Mouse (Mus musculus): ENCODE results near the gene Gsk3b. TPM values are rescaled to one million over a fixed set of nuclear protein-coding genes. Genes with fewer than 3 reads are reported as not detected.
A peak's percentile ranks its signal among the peaks of the same experiment; 100 is the strongest.

Gene Gsk3b
- polyA plus RNA-seq, 1 experiment from 2014 or later = 28.1 TPM

DNA sequence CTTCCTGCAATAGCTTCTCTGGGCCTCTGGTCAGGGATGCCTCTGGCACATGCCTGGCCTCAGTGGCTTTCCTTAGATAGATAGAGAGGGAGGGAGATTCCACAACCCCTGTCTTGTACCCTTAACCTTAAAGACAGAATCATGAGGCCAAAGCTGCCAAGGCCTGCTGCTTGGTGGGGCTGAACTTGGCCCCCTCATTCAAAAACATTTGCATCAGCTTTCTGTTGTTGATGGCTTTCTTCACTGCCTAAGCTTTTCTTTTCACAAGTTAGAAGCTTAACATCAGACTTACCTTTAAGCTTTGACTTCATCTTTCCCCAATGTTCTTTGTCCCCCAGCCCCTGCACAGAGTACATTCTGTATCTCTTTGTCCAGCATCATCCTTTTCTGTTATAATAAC is 61.8 kb downstream of the Gsk3b start:
- Histone ChIP-seq H3K36me3 (ENCODE audit: control insufficient read depth, insufficient read depth, low read length) (no peaks in the 10 kb centered on the region), H3K4me3 (ENCODE audit: low read depth, low read length) (no peak overlapping the region), H3K4me1 (replicated peaks; ENCODE audit: control insufficient read depth, insufficient read depth) (no peaks in the 10 kb centered on the region), H3K9ac (ENCODE audit: low read length) (no peak overlapping the region), H3K27me3 (ENCODE audit: control insufficient read depth, insufficient read depth, low read length) (no peaks in the 10 kb centered on the region), H3K27ac (replicated peaks) (no peak overlapping the region), H3K4me2 (replicated peaks; ENCODE audit: low read depth) (no peak overlapping the region), H3K9me3 (ENCODE audit: control insufficient read depth, low read length) (no peaks in the 10 kb centered on the region)
- no peak for TF ChIP-seq EP300 (optimal IDR thresholded peaks at IDR 0.05)
- TF ChIP-seq CTCF (IDR thresholded peaks at IDR 0.05; ENCODE audit: low read depth) = no peak
- no peak for ATAC-seq (ENCODE audit: low FRiP score, low TSS enrichment)
- DNase-seq (ENCODE audit: low spot score) = no peak

DNA sequence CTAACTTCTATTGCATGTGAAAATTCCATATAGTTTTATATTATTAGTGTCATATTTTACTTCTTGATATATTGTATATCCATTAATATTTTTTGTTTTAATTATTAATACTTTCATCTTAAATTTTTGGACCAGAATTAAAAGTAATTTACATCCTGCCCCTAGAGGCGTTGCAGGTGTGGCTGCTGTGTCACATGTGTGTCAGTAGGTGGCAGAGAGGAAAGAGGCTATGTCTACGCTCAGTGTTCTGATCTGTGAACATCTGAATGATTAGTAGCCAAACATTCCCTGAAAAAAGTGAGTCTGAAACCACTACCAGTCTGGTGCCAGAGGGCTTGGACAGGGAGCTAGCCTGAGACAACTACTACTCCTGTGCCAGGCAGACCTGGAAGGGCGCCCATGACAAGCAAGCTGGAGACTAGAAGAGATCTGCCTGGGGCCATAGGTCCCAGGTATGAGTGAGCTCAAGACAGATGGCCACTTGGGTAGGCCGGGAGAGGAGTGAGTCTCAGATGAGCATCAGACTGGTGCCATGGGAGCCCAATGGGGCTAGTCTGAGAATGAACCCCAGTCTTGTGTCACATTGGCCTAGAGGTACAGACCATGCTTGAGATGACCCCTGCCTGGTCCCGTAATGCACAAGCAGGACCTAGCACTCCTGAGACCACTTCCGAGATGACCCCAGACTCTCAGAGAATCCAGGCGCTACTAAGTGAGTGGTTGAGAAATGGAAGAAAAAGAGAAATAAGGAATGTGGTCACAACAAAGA is 69.2 kb downstream of the Gsk3b start:
- Histone ChIP-seq H3K9ac (ENCODE audit: low read length) (no peak overlapping the region), H3K27ac (replicated peaks) (no peak overlapping the region), H3K27me3 (ENCODE audit: control insufficient read depth, insufficient read depth, low read length) (no peaks in the 10 kb centered on the region), H3K36me3 (ENCODE audit: control insufficient read depth, insufficient read depth, low read length) (no peaks in the 10 kb centered on the region), H3K4me3 (ENCODE audit: low read depth, low read length) (no peak overlapping the region), H3K9me3 (ENCODE audit: control insufficient read depth, low read length) (no peaks in the 10 kb centered on the region), H3K4me2 (replicated peaks; ENCODE audit: low read depth) (no peak overlapping the region), H3K4me1 (replicated peaks; ENCODE audit: control insufficient read depth, insufficient read depth) (no peaks in the 10 kb centered on the region)
- ATAC-seq (ENCODE audit: low FRiP score, low TSS enrichment) (peak; percentile 21; the same call in 1 of the 2 replicates), DNase-seq (ENCODE audit: low spot score) (no peak)
- TF ChIP-seq CTCF (IDR thresholded peaks at IDR 0.05; ENCODE audit: low read depth) = peak; percentile 49
- no peak for TF ChIP-seq EP300 (optimal IDR thresholded peaks at IDR 0.05)
- 93% methylated on average over 7 of the region's 7 CpGs for WGBS

DNA sequence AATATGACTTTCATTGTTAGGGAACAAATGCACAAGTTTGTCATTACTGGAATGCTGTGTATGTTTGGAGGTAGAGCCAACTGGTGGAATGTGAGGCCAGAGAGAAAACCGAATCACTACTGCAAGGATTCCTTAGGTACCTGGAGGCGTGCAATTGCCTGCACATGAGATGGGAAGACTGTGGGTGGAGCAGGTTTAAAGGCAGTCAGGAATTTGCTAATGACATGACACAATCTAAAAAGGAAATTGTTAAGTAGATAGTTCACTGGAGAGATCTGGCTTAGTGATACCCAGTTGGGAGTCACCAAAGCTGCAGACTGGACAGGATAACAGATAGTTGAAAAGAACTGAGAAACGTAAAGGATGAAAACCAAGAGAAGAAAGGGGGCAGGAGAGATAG is 73.2 kb downstream of the Gsk3b start:
- ATAC-seq (ENCODE audit: low FRiP score, low TSS enrichment) (no peak), DNase-seq (ENCODE audit: low spot score) (no peak)
- Histone ChIP-seq H3K4me2 (replicated peaks; ENCODE audit: low read depth) (no peak overlapping the region), H3K27me3 (ENCODE audit: control insufficient read depth, insufficient read depth, low read length) (no peaks in the 10 kb centered on the region), H3K4me1 (replicated peaks; ENCODE audit: control insufficient read depth, insufficient read depth) (no peaks in the 10 kb centered on the region), H3K4me3 (ENCODE audit: low read depth, low read length) (no peak overlapping the region), H3K36me3 (ENCODE audit: control insufficient read depth, insufficient read depth, low read length) (no peaks in the 10 kb centered on the region), H3K9ac (ENCODE audit: low read length) (no peak overlapping the region), H3K27ac (replicated peaks) (no peak overlapping the region), H3K9me3 (ENCODE audit: control insufficient read depth, low read length) (no peaks in the 10 kb centered on the region)
- 70% methylated on average over 3 of the region's 3 CpGs for WGBS
- TF ChIP-seq EP300 (optimal IDR thresholded peaks at IDR 0.05) = no peak

- H3K9me3 ChIP-seq (ENCODE audit: control insufficient read depth, low read length) = no peaks in the 10 kb centered on the region
- H3K9ac ChIP-seq (ENCODE audit: low read length) = no peak overlapping the region
- H3K4me1 ChIP-seq (replicated peaks; ENCODE audit: control insufficient read depth, insufficient read depth) = no peaks in the 10 kb centered on the region
- ATAC-seq (ENCODE audit: low FRiP score, low TSS enrichment) (no peak), DNase-seq (ENCODE audit: low spot score) (no peak)
- no peak overlapping the region for H3K4me3 ChIP-seq (ENCODE audit: low read depth, low read length)
- no peaks in the 10 kb centered on the region for H3K36me3 ChIP-seq (ENCODE audit: control insufficient read depth, insufficient read depth, low read length)
- H3K4me2 ChIP-seq (replicated peaks; ENCODE audit: low read depth) = no peak overlapping the region
- H3K27me3 ChIP-seq (ENCODE audit: control insufficient read depth, insufficient read depth, low read length) = no peaks in the 10 kb centered on the region
- 92% methylated on average over 7 of the region's 7 CpGs for WGBS
- H3K27ac ChIP-seq (replicated peaks) = no peak overlapping the region
- TF ChIP-seq EP300 (optimal IDR thresholded peaks at IDR 0.05) (no peak), CTCF (IDR thresholded peaks at IDR 0.05; ENCODE audit: low read depth) (no peak)
Measured at GRCm38 (mm10) chr16:38164811-38165591, 76.2 kb downstream of the Gsk3b start.

DNA sequence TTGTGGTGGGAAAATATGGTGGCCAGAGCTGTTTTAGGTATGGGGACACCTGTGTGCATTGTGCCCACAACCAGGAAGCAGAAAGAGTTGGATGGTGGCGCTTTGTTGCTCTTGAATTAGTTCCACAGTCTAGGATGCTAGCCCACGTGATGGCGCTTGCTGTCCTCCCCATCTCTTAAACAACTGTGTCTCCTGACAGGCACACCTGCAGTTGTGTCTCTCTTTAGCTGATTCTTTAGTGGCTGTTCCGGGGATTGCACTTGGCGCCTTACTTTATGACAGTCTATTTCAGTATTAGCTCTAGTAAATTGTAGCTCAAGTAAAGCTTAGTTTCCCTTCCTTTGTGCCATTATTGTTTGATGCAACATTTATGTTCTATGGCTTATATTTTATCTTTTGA is 80.2 kb downstream of the Gsk3b start:
- H3K36me3 ChIP-seq (ENCODE audit: control insufficient read depth, insufficient read depth, low read length) = peaks cover 9% of the 10 kb centered on the region; the same call in 1 of the 2 replicates
- H3K9me3 ChIP-seq (ENCODE audit: control insufficient read depth, low read length) = no peaks in the 10 kb centered on the region
- no peaks in the 10 kb centered on the region for H3K4me1 ChIP-seq (replicated peaks; ENCODE audit: control insufficient read depth, insufficient read depth)
- no peak overlapping the region for H3K4me3 ChIP-seq (ENCODE audit: low read depth, low read length)
- no peak overlapping the region for H3K4me2 ChIP-seq (replicated peaks; ENCODE audit: low read depth)
- H3K9ac ChIP-seq (ENCODE audit: low read length) = no peak overlapping the region
- TF ChIP-seq EP300 (optimal IDR thresholded peaks at IDR 0.05) = no peak
- TF ChIP-seq CTCF (IDR thresholded peaks at IDR 0.05; ENCODE audit: low read depth) = no peak
- ATAC-seq (ENCODE audit: low FRiP score, low TSS enrichment) = no peak
- DNase-seq (ENCODE audit: low spot score) = no peak
- H3K27ac ChIP-seq (replicated peaks) = no peak overlapping the region
- H3K27me3 ChIP-seq (ENCODE audit: control insufficient read depth, insufficient read depth, low read length) = no peaks in the 10 kb centered on the region
- WGBS = 97% methylated on average over 5 of the region's 5 CpGs

DNA sequence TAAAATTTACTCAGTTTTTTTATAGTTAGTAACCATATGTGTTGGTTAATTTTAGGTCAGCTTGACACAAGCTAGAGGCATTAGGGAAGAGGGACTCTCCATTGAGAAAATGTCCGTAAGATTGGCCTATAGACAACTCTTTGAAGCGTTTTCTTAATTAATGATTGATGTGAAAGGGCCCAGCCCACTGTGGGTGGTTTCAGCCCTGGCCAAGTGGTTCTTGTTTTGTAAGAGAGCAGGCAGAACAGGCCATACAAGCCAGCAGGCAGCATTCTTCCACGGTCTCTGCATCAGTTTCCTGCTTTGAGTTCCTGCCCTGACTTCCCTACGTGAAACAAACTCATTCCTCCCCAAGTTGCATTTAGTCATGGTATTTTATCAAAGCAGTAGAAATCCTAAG is 90.3 kb downstream of the Gsk3b start:
- Histone ChIP-seq H3K9me3 (ENCODE audit: control insufficient read depth, low read length) (no peaks in the 10 kb centered on the region), H3K9ac (ENCODE audit: low read length) (no peak overlapping the region), H3K4me2 (replicated peaks; ENCODE audit: low read depth) (no peak overlapping the region), H3K36me3 (ENCODE audit: control insufficient read depth, insufficient read depth, low read length) (no peaks in the 10 kb centered on the region), H3K4me3 (ENCODE audit: low read depth, low read length) (no peak overlapping the region), H3K27me3 (ENCODE audit: control insufficient read depth, insufficient read depth, low read length) (no peaks in the 10 kb centered on the region), H3K4me1 (replicated peaks; ENCODE audit: control insufficient read depth, insufficient read depth) (peaks cover 6% of the 10 kb centered on the region; the same call in 1 of the 2 replicates), H3K27ac (replicated peaks) (no peak overlapping the region)
- TF ChIP-seq CTCF (IDR thresholded peaks at IDR 0.05; ENCODE audit: low read depth) (no peak), EP300 (optimal IDR thresholded peaks at IDR 0.05) (peak; percentile 50)
- no peak for ATAC-seq (ENCODE audit: low FRiP score, low TSS enrichment)
- 75% methylated on average over 4 of the region's 4 CpGs for WGBS
- DNase-seq (ENCODE audit: low spot score) = no peak
